Mouse (Mus musculus) cerebellum, adult 11 months (tissue): ENCODE measurements around the gene Wdr63.
"Not testable (repeated sequence)": the region's sequence is repeated elsewhere in the genome, so short reads cannot be mapped to it uniquely, and the experiment has no call there.

ENCODE experiments used
- DNase-seq: peaks from one replicate; pipeline ENCODE4 v3.0.0; 2022

Gene Wdr63

DNA sequence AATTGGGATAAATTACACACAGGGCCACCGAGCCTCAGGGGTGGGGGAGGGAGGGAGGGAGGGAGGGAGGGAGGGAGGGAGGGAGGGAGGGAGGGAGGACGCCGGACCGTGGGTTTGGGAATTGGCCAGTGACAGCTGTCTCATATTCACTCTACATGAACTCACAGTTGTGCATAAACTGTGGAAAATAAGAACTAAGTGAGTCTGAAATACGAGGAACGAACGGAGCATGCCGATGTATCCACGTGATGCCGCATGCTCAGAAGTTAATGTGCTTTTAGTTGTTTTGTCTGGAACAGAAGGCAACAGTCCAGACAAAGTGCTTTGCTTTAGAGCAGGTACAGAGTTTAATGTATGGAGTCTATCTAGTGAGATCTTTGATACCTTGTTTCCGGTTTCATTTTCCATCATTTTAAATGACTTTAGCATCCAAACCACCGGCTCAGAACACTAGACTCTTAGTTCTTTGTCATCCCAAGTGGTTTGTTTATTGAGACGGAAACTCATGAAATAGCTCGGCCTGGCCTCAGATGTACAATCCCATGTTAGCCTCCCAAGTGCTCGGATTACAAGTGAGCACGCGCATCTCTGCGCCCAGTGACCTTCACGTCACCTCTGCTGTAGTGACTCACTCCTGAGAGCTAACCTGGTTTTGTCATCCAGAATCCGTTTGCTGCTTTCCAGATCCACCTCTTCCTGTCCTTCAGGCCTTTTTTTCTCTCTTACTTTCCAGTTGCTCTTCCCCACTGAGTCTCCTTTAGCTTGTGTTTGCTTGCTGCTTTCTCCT is 97.9 kb downstream of the Wdr63 start:
- no peak for DNase-seq

DNA sequence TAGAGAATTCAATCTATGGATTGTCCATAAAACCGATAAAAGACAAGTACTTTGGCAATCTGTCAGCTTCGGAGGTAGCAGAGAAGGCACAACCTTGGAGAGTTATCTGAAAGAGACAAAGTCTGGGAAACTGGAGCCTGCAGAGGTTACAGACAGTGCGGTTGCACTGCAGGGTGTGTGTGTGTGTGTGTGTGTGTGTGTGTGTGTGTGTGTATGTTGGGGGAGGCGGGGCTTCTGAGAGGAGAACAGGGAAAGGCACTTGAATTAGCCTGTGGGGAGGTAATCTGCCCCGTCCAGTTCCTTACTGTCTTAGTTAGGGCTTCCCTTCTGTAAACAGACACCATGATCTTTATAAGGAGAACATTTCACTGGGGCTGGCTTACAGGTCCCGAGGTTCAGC is 100.1 kb downstream of the Wdr63 start:
- DNase-seq: no peak

DNA sequence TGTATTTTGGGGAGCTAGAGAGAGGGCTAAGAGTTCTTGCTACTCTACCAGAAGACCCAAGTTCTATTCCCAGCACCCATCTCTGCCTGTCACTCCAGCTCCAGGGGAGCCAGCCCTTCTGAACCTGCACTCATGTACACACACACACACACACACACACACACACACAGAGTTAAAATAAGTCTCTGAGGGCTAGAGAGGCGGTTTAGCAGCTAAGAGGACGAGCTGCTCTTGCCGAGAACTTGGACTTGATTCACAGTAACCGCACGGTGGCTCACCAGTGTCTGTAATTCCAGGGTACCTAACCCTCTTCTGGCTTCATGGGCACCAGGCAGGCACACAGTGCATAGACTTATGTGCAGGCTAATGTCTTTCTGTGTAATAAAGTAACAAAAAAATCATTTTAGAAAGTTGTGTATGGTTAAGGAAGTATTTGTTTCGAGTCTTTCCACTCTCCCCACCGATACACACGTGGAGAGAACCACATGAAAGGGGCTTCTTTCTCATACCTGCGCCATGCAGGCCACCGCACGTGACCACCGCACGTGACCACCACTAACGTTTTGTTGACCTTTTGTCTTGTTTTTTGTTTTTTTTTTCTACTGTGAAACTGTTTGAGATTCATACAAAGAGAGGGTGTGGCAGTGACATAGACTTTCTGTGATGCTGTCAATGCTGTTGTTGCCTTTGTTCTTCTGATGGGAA is 103.4 kb downstream of the Wdr63 start:
- DNase-seq: no peak

DNA sequence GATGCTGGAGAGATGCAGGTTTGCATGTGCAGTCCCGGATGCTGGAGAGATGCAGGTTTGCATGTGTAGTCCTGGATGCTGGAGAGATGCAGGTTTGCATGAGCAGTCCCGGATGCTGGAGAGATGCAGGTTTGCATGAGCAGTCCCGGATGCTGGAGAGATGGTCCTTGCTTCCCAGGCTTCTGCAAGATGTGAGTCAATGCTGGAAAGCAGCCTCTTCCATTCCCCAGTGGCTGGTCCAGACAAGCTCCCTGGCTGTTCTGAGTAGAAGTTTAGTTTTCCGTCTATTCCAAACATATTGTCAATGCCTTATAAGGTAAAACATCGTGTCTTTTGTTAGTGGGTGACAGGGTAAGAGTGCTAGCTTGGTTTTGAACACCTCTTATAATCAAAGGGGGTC is 111.4 kb downstream of the Wdr63 start:
- DNase-seq: not testable (repeated sequence)

DNA sequence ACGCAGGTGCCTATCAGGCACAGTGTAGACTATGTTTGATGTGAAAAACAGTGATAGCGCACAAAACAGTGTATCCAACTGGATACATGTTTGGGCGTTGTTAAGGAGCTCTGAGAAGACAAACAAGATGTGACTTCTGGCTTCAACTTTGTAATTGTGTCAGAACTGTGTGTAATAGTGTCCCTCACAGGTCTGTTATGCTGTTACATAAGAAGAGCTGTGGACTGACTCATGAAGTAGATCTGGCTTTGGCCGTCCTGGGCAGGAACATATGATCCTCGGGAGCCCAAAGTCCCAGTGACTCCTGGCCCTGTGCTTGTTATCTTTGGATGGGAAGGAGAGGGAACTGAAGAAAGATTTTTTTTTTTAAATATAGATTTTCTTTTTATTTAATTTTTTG is 112.4 kb downstream of the Wdr63 start:
- DNase-seq: no peak

DNA sequence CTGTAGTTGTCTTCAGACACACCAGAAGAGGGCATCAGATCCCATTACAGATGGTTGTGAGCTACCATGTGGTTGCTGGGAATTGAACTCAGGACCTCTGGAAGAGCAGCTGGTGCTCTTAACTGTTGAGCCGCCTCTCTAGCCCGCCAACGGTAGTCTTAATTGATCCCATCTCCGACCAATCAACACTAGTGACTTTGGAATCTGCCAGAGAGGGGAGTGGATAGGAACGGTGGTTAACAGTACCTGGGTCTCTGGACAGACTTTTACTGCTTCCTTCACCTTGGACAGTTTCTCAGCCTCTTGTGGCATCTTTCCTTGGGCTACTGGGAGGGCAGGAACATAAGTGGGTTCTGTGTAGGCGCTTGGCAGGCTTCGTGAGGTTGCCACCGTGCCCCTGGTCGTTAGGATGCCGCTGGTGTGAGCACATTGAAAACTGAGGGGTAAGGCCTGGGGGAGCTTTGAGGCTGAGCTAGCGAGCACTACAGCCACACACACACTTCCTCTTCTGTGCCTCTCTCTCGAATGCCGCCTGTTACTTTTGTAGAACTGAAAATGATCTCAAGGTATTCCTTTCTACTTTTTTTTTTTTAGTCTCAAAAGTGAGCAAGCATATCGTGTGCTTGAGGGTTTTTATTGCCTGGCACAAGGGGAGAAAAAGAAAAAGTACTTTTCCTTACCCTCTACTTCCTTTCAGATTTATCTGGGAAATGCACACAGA is 114.3 kb downstream of the Wdr63 start:
- DNase-seq: no peak

DNA sequence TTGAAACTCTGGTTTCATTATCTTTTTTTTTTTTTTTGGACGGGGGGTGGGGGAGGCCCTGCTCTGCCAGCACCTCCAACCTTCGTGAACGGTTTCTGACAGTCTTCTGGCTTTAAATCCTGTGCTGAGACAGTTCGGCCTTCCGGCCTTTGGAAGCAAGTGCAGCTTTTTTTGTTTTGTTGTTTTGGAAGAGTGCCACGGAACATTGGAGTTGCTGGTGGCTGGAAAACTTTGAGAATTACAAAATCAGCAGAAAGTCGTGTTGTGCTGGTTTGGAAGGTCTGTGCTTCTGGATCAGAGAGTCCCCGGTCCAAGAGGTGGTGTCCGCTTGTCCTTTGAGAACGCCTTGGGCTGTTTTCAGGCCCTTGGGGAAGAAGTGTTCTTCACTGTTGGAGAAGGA is 115.1 kb downstream of the Wdr63 start:
- no peak for DNase-seq

DNA sequence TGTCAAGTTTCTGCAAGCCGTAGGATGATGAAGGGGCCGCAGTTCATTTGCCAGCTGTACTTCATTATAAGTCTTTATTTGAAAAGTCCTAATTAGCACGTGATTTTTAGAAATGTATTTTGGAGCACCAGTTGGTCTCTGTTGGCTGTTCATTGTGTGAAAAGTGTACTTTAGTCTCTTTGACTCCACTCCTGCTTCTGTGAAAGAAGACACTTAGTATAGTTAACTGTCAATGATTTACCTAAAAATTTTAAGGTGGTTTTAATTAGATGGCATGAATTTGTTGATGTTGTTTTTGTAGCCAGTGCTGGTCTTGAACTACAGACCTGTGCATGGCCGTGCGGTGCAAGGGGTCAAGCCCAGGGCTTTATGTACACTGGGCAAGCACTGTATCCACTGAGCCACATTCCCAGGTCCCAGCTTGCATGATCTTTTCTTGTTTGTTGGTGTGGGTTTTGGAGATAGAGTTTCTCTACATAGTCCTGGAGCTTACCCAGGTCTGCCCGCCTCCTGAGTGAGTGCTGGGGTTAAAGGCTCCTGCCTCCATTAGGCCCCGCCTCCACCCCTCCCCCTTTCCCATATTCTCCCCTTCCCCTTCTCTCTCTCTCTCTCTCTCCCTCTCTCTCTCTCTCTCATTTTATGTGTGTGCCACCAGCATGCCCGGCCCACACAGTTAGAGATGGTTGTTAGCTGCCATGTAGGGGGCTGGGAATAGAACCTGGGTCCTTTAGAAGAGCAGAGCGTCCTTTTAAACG is 115.8 kb downstream of the Wdr63 start:
- no peak for DNase-seq

DNA sequence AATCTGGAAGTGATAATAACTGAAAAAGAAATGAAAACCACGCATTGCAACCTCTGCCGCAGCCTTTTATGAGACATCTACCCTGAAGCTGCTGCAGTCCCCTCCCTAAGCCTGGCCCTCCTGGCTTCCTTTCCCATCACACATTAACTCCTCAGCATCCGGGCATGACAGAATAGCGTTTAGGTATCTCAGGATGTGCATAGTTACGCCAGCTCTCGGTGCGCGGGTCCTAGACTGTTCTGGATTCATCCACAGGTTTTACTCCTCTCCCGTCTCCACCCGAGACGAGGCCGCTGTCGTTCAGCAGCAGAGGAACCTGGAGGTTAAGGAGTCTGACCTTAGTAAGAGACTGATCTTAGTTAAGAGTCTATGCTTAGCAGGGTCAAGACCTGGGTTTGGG is 116.8 kb downstream of the Wdr63 start:
- no peak for DNase-seq
